Mouse (Mus musculus) spleen, adult 2 months (tissue): Measurements from ENCODE around the gene Cdkl2. TPM values are rescaled to one million over a fixed set of nuclear protein-coding genes. Genes with fewer than 3 reads are reported as not detected.

Source experiments
- DNase-seq, 2 experiments: peaks; one replicate each; pipeline versions ENCODE4 v3.0.0 to v3.0.0-alpha.2; 2012 to 2021; ENCODE audit warnings: low spot score in 2 of 2, low read depth in 1 of 2
- H3K27ac ChIP-seq: fragments of 200-500 bp; 2 replicates; pipeline ENCODE4 v1.5.1; 2012; ENCODE audit warnings: low read length, inconsistent platforms; ENCODE audit not compliant: insufficient read depth
- H3K27me3 ChIP-seq: fragments of 200-500 bp; 2 replicates; pipeline ENCODE4 v1.6.1; 2012; ENCODE audit warnings: mild to moderate bottlenecking, moderate library complexity, low read length, inconsistent platforms; ENCODE audit not compliant: control insufficient read depth, insufficient read depth
- H3K36me3 ChIP-seq: fragments of 200-500 bp; 2 replicates; pipeline ENCODE4 v1.6.1; 2012; ENCODE audit warnings: mild to moderate bottlenecking, low read length, inconsistent platforms; ENCODE audit not compliant: control insufficient read depth, insufficient read depth
- H3K4me1 ChIP-seq: fragments of 200-500 bp; 2 replicates; pipeline ENCODE4 v1.6.1; 2011; ENCODE audit warnings: inconsistent platforms; ENCODE audit not compliant: control insufficient read depth, insufficient read depth, insufficient read length
- H3K4me3 ChIP-seq: fragments of 200-500 bp; 2 replicates; pipeline ENCODE4 v1.5.1; 2011; ENCODE audit warnings: mild to moderate bottlenecking, inconsistent platforms; ENCODE audit not compliant: insufficient read depth, insufficient read length; ENCODE audit errors: extremely low read depth
- CTCF ChIP-seq: fragments of 200-500 bp; IDR thresholded peaks from 2 replicates; pipeline ENCODE4 v1.5.1; 2011; ENCODE audit warnings: mild to moderate bottlenecking, inconsistent platforms; ENCODE audit not compliant: insufficient read depth, insufficient read length, insufficient replicate concordance; ENCODE audit errors: extremely low read depth
- POLR2A ChIP-seq: fragments of 200-500 bp; IDR thresholded peaks from 2 replicates; pipeline ENCODE4 v1.6.1; 2011; ENCODE audit warnings: low read depth, low read length, inconsistent platforms
- WGBS: fragments of 180-500 bp; shearing (Covaris S2); methylation state at CpG from one replicate; pipeline ENCODE4 v1.1.7; 2018; 5-methylcytosine and 5-hydroxymethylcytosine counted together
- polyA plus RNA-seq: library from polyadenylated mRNA; depleted of rRNA; stranded (reverse); fragments of >200 nt; gene quantifications from 2 replicates; pipeline ENCODE4 v1.2.3, GENCODE M21; 2012; rRNA removed

The Cdkl2 gene
- polyA plus RNA-seq, 1 experiment = 0.09 TPM

GRCm38 (mm10) chr5:91959096-91959495 is 84.6 kb downstream of the Cdkl2 start:
- TF ChIP-seq POLR2A (no peak), CTCF (no peak)
- peaks cover 17% of the 10 kb centered on the region for H3K36me3 ChIP-seq
- H3K4me1 ChIP-seq = peaks cover 14% of the 10 kb centered on the region
- H3K27ac ChIP-seq = no peak overlapping the region
- WGBS = 78% methylated on average over 1 of the region's 1 CpGs
- DNase-seq = no peak
- H3K4me3 ChIP-seq = no peak overlapping the region
- no peaks in the 10 kb centered on the region for H3K27me3 ChIP-seq

- Histone ChIP-seq H3K27me3 (no peaks in the 10 kb centered on the region), H3K4me3 (no peak overlapping the region), H3K4me1 (peaks cover 11% of the 10 kb centered on the region; the same call in 1 of the 2 replicates), H3K36me3 (peaks cover 28% of the 10 kb centered on the region), H3K27ac (no peak overlapping the region)
- TF ChIP-seq CTCF = no peak
- no peak for TF ChIP-seq POLR2A
- no peak for DNase-seq
- WGBS = 90% methylated on average over 3 of the region's 3 CpGs
Observed at GRCm38 (mm10) chr5:91956991-91957760, 86.5 kb downstream of the Cdkl2 start.

Other genes starting within 250 kb of the Cdkl2 start
- 15.2 and 17.4 TPM in 2 replicates for gene Rchy1, start 80.8 kb downstream of the Cdkl2 start, polyA plus RNA-seq
- gene Odaph, start 56.4 kb downstream of the Cdkl2 start, polyA plus RNA-seq = 0.22 and 0.27 TPM in 2 replicates
- gene G3bp2, start 39.8 kb upstream of the Cdkl2 start, polyA plus RNA-seq = 9.1 and 10.1 TPM in 2 replicates
- gene Uso1, start 94.1 kb upstream of the Cdkl2 start, polyA plus RNA-seq = 10.1 and 13.2 TPM in 2 replicates
- not detected in 2 replicates for gene U90926, start 171.5 kb upstream of the Cdkl2 start, polyA plus RNA-seq
- gene Ppef2, start 212.4 kb upstream of the Cdkl2 start, polyA plus RNA-seq = 0.74 and 2.4 TPM in 2 replicates
- gene Naaa, start 234.3 kb upstream of the Cdkl2 start, polyA plus RNA-seq = 65.5 and 74.4 TPM in 2 replicates